Mouse (Mus musculus) lung, embryonic 16.5 days (tissue): ENCODE measurements at regions not wholly inside any gene's neighbourhood (a gene's known extent, or its start where the extent isn't known, plus 50 kb on each side); places are given as distances from the start of the nearest gene placed in this dataset.
A peak's percentile ranks its signal among the peaks of the same experiment; 100 is the strongest.

ENCODE experiments used
- ATAC-seq: fragments of 200-750 bp; cut with Nextera tagmentation; 2 replicates; pipeline ENCODE4 v1.8.0; 2017; ENCODE audit warnings: low read depth, mild to moderate bottlenecking, moderate library complexity
- H3K27ac ChIP-seq: fragments of 300-500 bp; sonication (generic); 2 replicates; pipeline ENCODE4 v1.5.1; 2014; ENCODE audit warnings: mild to moderate bottlenecking, control low read depth, low read length
- H3K27me3 ChIP-seq: fragments of 300-500 bp; sonication (generic); 2 replicates; pipeline ENCODE4 v1.6.1; 2014; ENCODE audit warnings: low read depth, low read length, mixed read lengths; ENCODE audit not compliant: control insufficient read depth, insufficient read depth
- H3K36me3 ChIP-seq: fragments of 300-500 bp; sonication (generic); 2 replicates; pipeline ENCODE4 v1.6.1; 2014; ENCODE audit warnings: low read length; ENCODE audit not compliant: control insufficient read depth, insufficient read depth
- H3K4me1 ChIP-seq: fragments of 300-500 bp; sonication (generic); replicated peaks from 2 replicates; pipeline ENCODE4 v1.6.1; 2014; ENCODE audit warnings: low read length, mixed read lengths; ENCODE audit not compliant: control insufficient read depth, insufficient read depth
- H3K4me2 ChIP-seq: fragments of 300-500 bp; sonication (generic); 2 replicates; pipeline ENCODE4 v1.6.1; 2014; ENCODE audit warnings: low read depth, low read length, control low read depth
- H3K4me3 ChIP-seq: fragments of 300-500 bp; sonication (generic); 2 replicates; pipeline ENCODE4 v1.5.1; 2014; ENCODE audit warnings: mild to moderate bottlenecking, low read length, control low read depth
- H3K9ac ChIP-seq: fragments of 300-500 bp; sonication (generic); 2 replicates; pipeline ENCODE4 v1.6.1; 2014; ENCODE audit warnings: low read length, control low read depth
- H3K9me3 ChIP-seq: fragments of 300-500 bp; sonication (generic); 2 replicates; pipeline ENCODE4 v1.6.1; 2016; ENCODE audit warnings: low read length; ENCODE audit not compliant: control insufficient read depth
- WGBS: fragments of 180-500 bp; shearing (Covaris S2); extraction: QIAGEN DNeasy Blood & Tissue Kit; methylation state at CpG from one replicate; pipeline ENCODE4 v1.1.7; 2014; 5-methylcytosine and 5-hydroxymethylcytosine counted together

DNA sequence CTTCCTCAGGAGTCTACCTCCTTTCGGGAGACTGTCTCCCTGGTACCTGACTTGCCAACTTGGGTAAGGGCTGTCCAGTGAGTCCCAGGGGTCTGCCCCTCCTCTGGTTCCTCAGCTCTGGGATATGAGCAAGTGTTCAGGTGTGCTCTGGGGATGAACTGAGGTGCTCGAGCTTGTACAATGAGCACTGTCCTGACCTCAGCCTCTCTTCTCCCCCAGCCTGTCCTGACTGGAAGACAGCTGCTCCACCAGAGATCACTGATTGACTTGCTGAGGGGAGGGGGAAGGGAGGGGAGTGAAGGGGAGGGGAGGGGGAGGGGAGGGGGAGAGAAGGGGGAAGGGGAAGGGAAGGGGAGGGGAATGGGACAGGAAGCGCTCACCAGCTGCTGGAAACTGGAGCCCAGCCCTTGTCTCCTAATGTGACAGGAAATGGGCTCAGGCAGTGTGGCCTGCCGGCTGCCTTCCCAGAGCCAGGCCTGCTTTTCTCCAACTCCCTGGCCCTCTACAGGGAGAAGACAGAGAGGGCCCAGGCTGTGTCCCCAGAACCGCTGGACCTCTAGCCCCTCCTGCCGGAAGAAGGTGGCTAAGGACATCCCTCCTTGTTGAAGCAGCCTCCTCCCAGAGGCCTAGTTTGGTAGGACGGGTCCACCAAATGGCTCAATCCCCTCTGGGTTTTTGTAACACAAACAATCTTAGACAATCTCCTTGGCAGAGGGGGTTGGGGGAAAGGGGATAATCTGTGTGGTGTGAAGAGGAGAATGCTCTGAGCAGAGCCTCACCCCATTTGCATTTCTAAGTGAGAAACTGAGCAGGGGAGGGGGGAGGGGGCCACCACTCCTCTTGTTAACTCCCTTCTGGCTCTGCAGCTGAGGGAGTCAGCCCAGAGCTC lies 159.7 kb upstream of the Igsf21 start:
- Histone ChIP-seq H3K4me1 (no peaks in the 10 kb centered on the region), H3K27me3 (no peaks in the 10 kb centered on the region), H3K9ac (0 out of 2 replicates have a peak overlapping the region, but pooled peaks have one; percentile 9), H3K9me3 (no peaks in the 10 kb centered on the region), H3K4me3 (no peak overlapping the region), H3K36me3 (no peaks in the 10 kb centered on the region), H3K27ac (no peak overlapping the region), H3K4me2 (no peak overlapping the region)
- 11% methylated on average over 7 of the region's 7 CpGs for WGBS
- ATAC-seq, result peak; percentile 82

DNA sequence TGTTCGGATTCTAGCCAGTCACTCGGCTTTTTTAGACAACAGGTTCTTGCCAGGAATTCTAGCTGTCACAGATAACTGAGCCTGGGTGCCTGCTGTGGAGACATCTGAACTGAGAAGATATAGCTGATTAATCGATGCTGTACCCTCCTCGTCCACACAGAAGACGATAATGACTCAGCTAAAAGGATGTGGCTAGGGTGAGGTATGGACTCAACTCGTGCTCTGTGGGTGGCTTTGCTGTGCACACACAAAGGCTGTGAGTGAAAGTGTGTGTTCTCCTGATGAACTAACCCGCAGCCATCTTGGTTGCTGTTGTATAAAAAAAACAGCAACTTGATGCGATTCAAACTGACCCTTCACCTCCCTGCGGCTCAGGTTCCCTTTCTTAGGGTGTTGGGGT lies 158.8 kb upstream of the Igsf21 start:
- H3K27me3 ChIP-seq, result no peaks in the 10 kb centered on the region
- H3K27ac ChIP-seq, result no peak overlapping the region
- H3K4me3 ChIP-seq, result no peak overlapping the region
- 58% methylated on average over 9 of the region's 9 CpGs for WGBS
- ATAC-seq, result no peak
- no peak overlapping the region for H3K4me2 ChIP-seq
- no peaks in the 10 kb centered on the region for H3K36me3 ChIP-seq
- H3K4me1 ChIP-seq, result no peaks in the 10 kb centered on the region
- H3K9ac ChIP-seq, result no peak overlapping the region
- no peaks in the 10 kb centered on the region for H3K9me3 ChIP-seq

DNA sequence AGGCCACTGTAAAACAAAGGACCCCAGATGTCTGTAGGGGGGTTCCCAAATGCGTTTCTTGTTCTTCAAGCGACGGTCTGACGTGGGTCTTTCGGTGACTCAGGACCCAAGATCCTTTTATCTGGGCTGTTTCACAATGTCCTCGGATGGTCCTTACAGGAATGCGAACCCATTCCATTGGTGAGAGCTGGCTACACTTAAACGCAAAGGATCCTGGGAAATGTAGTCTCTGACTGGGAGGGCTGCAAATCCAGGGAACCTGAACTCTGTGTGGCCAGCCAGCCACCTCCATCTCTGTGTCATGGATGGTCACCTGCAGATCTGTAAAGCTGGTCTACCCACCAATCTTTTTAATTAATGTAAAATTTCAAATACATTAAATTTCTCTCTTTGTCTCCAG lies 156.5 kb upstream of the Igsf21 start:
- no peak overlapping the region for H3K9ac ChIP-seq
- H3K9me3 ChIP-seq, result no peaks in the 10 kb centered on the region
- 41% methylated on average over 8 of the region's 8 CpGs for whole genome bisulfite sequencing
- no peaks in the 10 kb centered on the region for H3K4me1 ChIP-seq
- H3K27ac ChIP-seq, result no peak overlapping the region
- no peak for ATAC-seq
- no peaks in the 10 kb centered on the region for H3K36me3 ChIP-seq
- H3K27me3 ChIP-seq, result no peaks in the 10 kb centered on the region
- no peak overlapping the region for H3K4me3 ChIP-seq
- H3K4me2 ChIP-seq, result no peak overlapping the region

- no peak overlapping the region for H3K27ac ChIP-seq
- no peak overlapping the region for H3K9ac ChIP-seq
- no peaks in the 10 kb centered on the region for H3K4me1 ChIP-seq
- no peak overlapping the region for H3K4me3 ChIP-seq
- no peaks in the 10 kb centered on the region for H3K36me3 ChIP-seq
- 66% methylated on average over 7 of the region's 7 CpGs for WGBS
- ATAC-seq, result no peak
- H3K4me2 ChIP-seq, result no peak overlapping the region
- no peaks in the 10 kb centered on the region for H3K9me3 ChIP-seq
- no peaks in the 10 kb centered on the region for H3K27me3 ChIP-seq
Observed at GRCm38 (mm10) chr4:140402319-140402718, 155.7 kb upstream of the Igsf21 start.

- Histone ChIP-seq H3K4me1 (no peaks in the 10 kb centered on the region), H3K4me3 (no peak overlapping the region), H3K27ac (no peak overlapping the region), H3K4me2 (no peak overlapping the region), H3K36me3 (no peaks in the 10 kb centered on the region), H3K9ac (no peak overlapping the region), H3K27me3 (no peaks in the 10 kb centered on the region), H3K9me3 (no peaks in the 10 kb centered on the region)
- WGBS, result 79% methylated on average over 10 of the region's 10 CpGs
- ATAC-seq, result no peak
Observed at GRCm38 (mm10) chr4:140401632-140402031, 155.0 kb upstream of the Igsf21 start.

GRCm38 (mm10) chr4:140396548-140396947 lies 150.0 kb upstream of the Igsf21 start:
- Histone ChIP-seq H3K9ac (no peak overlapping the region), H3K27ac (no peak overlapping the region), H3K4me3 (no peak overlapping the region), H3K9me3 (no peaks in the 10 kb centered on the region), H3K36me3 (no peaks in the 10 kb centered on the region), H3K4me1 (no peaks in the 10 kb centered on the region), H3K4me2 (no peak overlapping the region), H3K27me3 (no peaks in the 10 kb centered on the region)
- WGBS, result 34% methylated on average over 8 of the region's 8 CpGs
- no peak for ATAC-seq

GRCm38 (mm10) chr4:140392290-140392689 lies 145.7 kb upstream of the Igsf21 start:
- no peaks in the 10 kb centered on the region; the same call in 1 of the 2 replicates for H3K27me3 ChIP-seq
- no peak for ATAC-seq
- H3K27ac ChIP-seq, result no peak overlapping the region
- H3K4me1 ChIP-seq, result no peaks in the 10 kb centered on the region; the same call in 1 of the 2 replicates
- no peak overlapping the region for H3K4me3 ChIP-seq
- no peaks in the 10 kb centered on the region for H3K9me3 ChIP-seq
- 19% methylated on average over 7 of the region's 7 CpGs for WGBS
- no peaks in the 10 kb centered on the region for H3K36me3 ChIP-seq
- H3K4me2 ChIP-seq, result no peak overlapping the region
- H3K9ac ChIP-seq, result no peak overlapping the region

DNA sequence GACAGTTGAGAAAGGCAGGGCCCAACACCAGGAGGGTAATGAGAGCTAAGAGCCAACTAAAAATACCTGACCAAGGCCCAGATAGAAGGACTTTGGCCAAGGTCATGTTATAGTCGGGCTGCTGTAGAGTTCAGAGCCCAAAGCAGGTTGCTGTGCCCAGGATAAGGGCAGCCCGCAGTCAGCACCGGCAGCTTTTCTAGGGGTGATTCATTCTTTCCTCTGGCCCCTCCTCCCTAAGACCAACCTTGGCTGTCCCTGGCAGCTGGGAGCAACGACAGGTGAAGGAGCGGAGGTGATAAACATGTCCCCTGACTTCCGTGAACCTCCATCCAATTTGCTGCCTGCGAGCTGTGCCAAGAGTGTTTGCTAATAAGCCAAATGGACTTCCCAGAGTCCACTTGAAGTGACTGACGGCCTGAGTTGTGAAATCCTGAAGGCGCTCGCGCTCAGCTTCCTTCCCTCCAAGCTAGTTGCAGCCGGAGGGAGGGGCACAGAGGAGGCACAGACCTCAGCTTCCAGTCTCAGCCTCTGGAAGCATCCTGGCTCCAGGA lies 144.2 kb upstream of the Igsf21 start:
- peak; percentile 34 for ATAC-seq
- H3K36me3 ChIP-seq, result no peaks in the 10 kb centered on the region
- 27% methylated on average over 12 of the region's 12 CpGs for WGBS

DNA sequence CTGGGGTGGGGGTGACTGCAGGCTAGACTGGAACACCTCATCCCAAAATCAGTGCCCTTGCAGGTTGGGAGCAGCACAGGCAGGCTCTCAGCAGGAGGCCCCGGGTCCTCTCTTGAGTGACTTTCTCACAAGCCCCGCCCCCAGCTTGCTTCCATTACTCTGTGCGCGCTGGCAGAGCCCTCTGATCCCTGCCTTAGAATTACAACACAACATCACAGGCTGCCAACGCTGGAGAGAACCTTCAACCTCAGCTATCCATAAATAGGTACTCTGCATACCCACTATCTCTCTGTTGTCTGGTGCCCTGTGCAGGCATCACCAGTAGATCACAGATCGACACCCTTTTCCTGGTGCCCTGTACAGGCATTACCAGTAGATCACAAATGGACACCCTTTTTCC lies 139.1 kb upstream of the Igsf21 start:
- Histone ChIP-seq H3K4me3 (no peak overlapping the region), H3K9ac (no peak overlapping the region), H3K4me1 (no peaks in the 10 kb centered on the region), H3K36me3 (no peaks in the 10 kb centered on the region), H3K9me3 (peaks cover 2% of the 10 kb centered on the region; the same call in 1 of the 2 replicates), H3K4me2 (no peak overlapping the region), H3K27me3 (no peaks in the 10 kb centered on the region), H3K27ac (no peak overlapping the region)
- 47% methylated on average over 6 of the region's 6 CpGs for WGBS
- ATAC-seq, result no peak

More for the DNA sequence above, 144.2 kb upstream of the Igsf21 start:
- H3K27me3 ChIP-seq, result no peaks in the 10 kb centered on the region; the same call in 1 of the 2 replicates
- no peak overlapping the region for H3K9ac ChIP-seq
- H3K9me3 ChIP-seq, result no peaks in the 10 kb centered on the region
- no peaks in the 10 kb centered on the region; the same call in 1 of the 2 replicates for H3K4me1 ChIP-seq
- H3K27ac ChIP-seq, result no peak overlapping the region
- H3K4me3 ChIP-seq, result no peak overlapping the region
- H3K4me2 ChIP-seq, result no peak overlapping the region
